Mouse (Mus musculus) limb, embryonic 14.5 days (tissue): ENCODE measurements around the gene Npas2. TPM values are rescaled to one million over a fixed set of nuclear protein-coding genes. Genes with fewer than 3 reads are reported as not detected.

ENCODE experiments used
- ATAC-seq: fragments of 200-750 bp; cut with Nextera tagmentation; 2 replicates; pipeline ENCODE4 v1.8.0; 2017; ENCODE audit warnings: low read depth, moderate number of reproducible peaks, moderate TSS enrichment; ENCODE audit not compliant: low FRiP score
- DNase-seq: peaks from one replicate; pipeline ENCODE4 v3.0.0-alpha.2; 2015; ENCODE audit warnings: low spot score
- H3K27ac ChIP-seq: fragments of 300-500 bp; sonication (generic); replicated peaks from 2 replicates; pipeline ENCODE4 v1.5.1; 2014; ENCODE audit warnings: low read depth, mild to moderate bottlenecking, low read length, moderate library complexity, mixed read lengths
- H3K27me3 ChIP-seq: fragments of 300-500 bp; sonication (generic); 2 replicates; pipeline ENCODE4 v1.6.1; 2014; ENCODE audit warnings: low read length, mixed read lengths; ENCODE audit not compliant: control insufficient read depth, insufficient read depth
- H3K36me3 ChIP-seq: fragments of 300-500 bp; sonication (generic); 2 replicates; pipeline ENCODE4 v1.6.1; 2014; ENCODE audit warnings: mild to moderate bottlenecking, low read length, moderate library complexity, mixed read lengths; ENCODE audit not compliant: control insufficient read depth, insufficient read depth
- H3K4me1 ChIP-seq: fragments of 300-500 bp; sonication (generic); 2 replicates; pipeline ENCODE4 v1.6.1; 2014; ENCODE audit warnings: antibody characterized with exemption, low read length, mixed read lengths; ENCODE audit not compliant: control insufficient read depth, insufficient read depth
- H3K4me2 ChIP-seq: fragments of 300-500 bp; sonication (generic); replicated peaks from 2 replicates; pipeline ENCODE4 v1.6.1; 2014; ENCODE audit warnings: low read depth, mild to moderate bottlenecking, low read length, moderate library complexity; ENCODE audit not compliant: severe bottlenecking
- H3K4me3 ChIP-seq: fragments of 300-500 bp; sonication (generic); replicated peaks from 2 replicates; pipeline ENCODE4 v1.5.1; 2014; ENCODE audit warnings: low read length
- H3K9ac ChIP-seq: fragments of 300-500 bp; sonication (generic); 2 replicates; pipeline ENCODE4 v1.6.1; 2014; ENCODE audit warnings: mild to moderate bottlenecking, low read depth, low read length, moderate library complexity; ENCODE audit not compliant: severe bottlenecking
- H3K9me3 ChIP-seq: fragments of 300-500 bp; sonication (generic); 2 replicates; pipeline ENCODE4 v1.6.1; 2016; ENCODE audit warnings: low read length; ENCODE audit not compliant: control insufficient read depth
- POLR2A ChIP-seq: fragments of 200-500 bp; IDR thresholded peaks from 2 replicates; pipeline ENCODE4 v1.8.0; 2012; ENCODE audit warnings: inconsistent platforms, mild to moderate bottlenecking, moderate library complexity, borderline replicate concordance; ENCODE audit not compliant: insufficient read depth, insufficient read length; ENCODE audit errors: extremely low read depth
- whole genome bisulfite sequencing: fragments of 180-500 bp; shearing (Covaris S2); extraction: QIAGEN DNeasy Blood & Tissue Kit; methylation state at CpG from one replicate; pipeline ENCODE4 v1.1.7; 2014; 5-methylcytosine and 5-hydroxymethylcytosine counted together
- polyA plus RNA-seq, 2 experiments: library from polyadenylated mRNA; depleted of rRNA in 1 of 2; stranded (reverse) in 1 of 2; unstranded in 1 of 2; fragments of >200 nt; fragmentation: Nextera tagmentation in 1 of 2; extraction: Ambion mirVana in 1 of 2; gene quantifications; 2 replicates each; pipeline versions ENCODE4 v1.2.1 to v1.2.3; 2012 to 2014

Gene Npas2
- polyA plus RNA-seq, 2 experiments, result 2.0 to 3.2 TPM

DNA sequence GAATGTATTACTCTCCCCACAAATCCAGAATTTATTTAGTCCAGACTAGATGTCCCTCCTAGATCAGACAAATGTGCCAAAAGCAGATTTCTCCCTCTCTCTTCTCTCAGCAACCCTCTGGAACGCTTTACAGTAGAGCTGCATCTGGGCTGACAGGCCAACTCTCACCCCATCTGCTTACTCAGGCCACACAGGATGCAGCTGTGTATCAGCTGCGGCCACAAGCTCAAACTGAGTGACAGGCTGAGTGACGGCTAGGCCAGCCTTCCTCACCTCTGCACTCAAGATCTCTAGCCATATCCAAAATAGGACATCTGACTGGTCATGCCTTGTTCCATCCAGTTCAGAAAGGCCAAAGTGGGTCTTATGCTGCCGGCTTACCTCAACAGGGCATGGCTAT is 202.8 kb downstream of the Npas2 start:
- no peak overlapping the region for H3K27ac ChIP-seq
- ATAC-seq, result no peak
- no peak overlapping the region for H3K4me2 ChIP-seq
- no peaks in the 10 kb centered on the region; the same call in 1 of the 2 replicates for H3K4me1 ChIP-seq
- no peak for DNase-seq
- no peak for TF ChIP-seq POLR2A
- H3K27me3 ChIP-seq, result no peaks in the 10 kb centered on the region
- WGBS, result 83% methylated on average over 4 of the region's 4 CpGs
- H3K9me3 ChIP-seq, result no peaks in the 10 kb centered on the region
- no peak overlapping the region for H3K4me3 ChIP-seq
- 0 out of 2 replicates have a peak, but pooled peaks cover 4% of the 10 kb centered on the region for H3K36me3 ChIP-seq
- H3K9ac ChIP-seq, result no peak overlapping the region

DNA sequence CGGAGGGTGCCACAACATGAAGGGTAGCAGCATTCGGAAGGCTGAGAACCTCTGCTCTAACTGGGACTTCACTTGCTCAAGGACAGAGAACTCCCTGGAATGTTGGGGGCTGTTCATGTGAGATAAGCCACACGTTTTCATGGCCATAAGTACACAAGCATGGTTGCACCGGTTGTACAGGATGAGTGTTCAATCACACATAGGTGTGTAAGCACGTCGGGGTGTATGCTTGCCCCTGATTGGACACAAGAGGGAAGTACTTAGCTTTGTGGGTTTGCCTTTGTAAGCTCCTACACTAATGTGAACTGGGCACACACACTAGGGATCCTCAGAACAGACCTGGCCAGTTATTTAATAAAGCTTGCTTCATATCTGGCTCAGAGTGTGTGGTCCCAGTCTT is 204.8 kb downstream of the Npas2 start:
- ATAC-seq (no peak), DNase-seq (no peak)
- TF ChIP-seq POLR2A, result no peak
- H3K27ac ChIP-seq, result no peak overlapping the region
- no peaks in the 10 kb centered on the region for H3K27me3 ChIP-seq
- H3K36me3 ChIP-seq, result 0 out of 2 replicates have a peak, but pooled peaks cover 4% of the 10 kb centered on the region
- WGBS, result 90% methylated on average over 6 of the region's 6 CpGs
- H3K4me3 ChIP-seq, result no peak overlapping the region
- no peak overlapping the region for H3K4me2 ChIP-seq
- no peak overlapping the region for H3K9ac ChIP-seq
- no peaks in the 10 kb centered on the region; the same call in 1 of the 2 replicates for H3K4me1 ChIP-seq
- H3K9me3 ChIP-seq, result no peaks in the 10 kb centered on the region

DNA sequence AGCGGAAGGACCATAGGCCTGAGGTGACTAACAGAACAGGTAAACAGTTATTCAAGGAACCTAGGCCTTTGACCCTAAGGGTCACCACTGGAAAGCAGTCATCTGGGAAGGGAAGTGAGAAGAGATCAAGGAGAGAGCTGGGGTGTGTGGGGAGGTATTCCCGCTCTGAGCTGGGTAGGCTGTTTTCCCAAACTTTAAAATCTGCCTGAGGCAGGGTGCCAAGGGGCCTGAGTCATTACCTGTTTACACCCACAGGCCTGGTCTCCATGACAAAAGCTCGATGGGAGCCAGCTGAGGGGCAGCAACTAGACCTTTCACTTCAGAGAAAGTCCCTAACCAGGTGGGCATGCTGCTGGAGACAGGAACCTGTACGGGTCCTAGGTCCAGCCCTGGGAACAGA is 205.7 kb downstream of the Npas2 start:
- 53% methylated on average over 4 of the region's 4 CpGs for WGBS
- Histone ChIP-seq H3K9ac (no peak overlapping the region), H3K36me3 (0 out of 2 replicates have a peak, but pooled peaks cover 4% of the 10 kb centered on the region), H3K4me2 (no peak overlapping the region), H3K4me1 (no peaks in the 10 kb centered on the region), H3K9me3 (no peaks in the 10 kb centered on the region), H3K27ac (no peak overlapping the region), H3K27me3 (no peaks in the 10 kb centered on the region), H3K4me3 (no peak overlapping the region)
- ATAC-seq (no peak), DNase-seq (no peak)
- no peak for TF ChIP-seq POLR2A

DNA sequence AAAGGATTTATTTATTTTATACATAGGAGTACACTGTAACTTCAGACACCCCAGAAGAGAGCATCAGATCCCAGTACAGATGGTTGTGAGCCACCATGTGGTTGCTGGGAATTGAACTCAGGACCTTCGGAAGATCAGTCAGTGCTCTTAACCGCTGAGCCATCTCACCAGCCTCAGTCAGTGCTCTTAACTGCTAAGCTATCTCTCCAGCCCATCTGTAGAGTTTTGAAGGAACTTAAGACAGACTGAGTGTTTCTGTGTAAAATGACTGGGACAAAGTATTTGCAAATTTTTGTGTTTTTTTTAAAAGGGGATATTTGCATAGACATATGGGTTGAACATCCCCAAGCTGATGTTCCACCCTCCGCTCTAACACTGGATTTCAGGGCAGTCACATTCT is 206.6 kb downstream of the Npas2 start:
- H3K36me3 ChIP-seq, result 0 out of 2 replicates have a peak, but pooled peaks cover 4% of the 10 kb centered on the region
- H3K9me3 ChIP-seq, result no peaks in the 10 kb centered on the region
- no peaks in the 10 kb centered on the region for H3K27me3 ChIP-seq
- no peak for TF ChIP-seq POLR2A
- no peaks in the 10 kb centered on the region for H3K4me1 ChIP-seq
- H3K4me3 ChIP-seq, result no peak overlapping the region
- H3K27ac ChIP-seq, result no peak overlapping the region
- no peak for ATAC-seq
- 92% methylated on average over 3 of the region's 3 CpGs for WGBS
- no peak overlapping the region for H3K4me2 ChIP-seq
- DNase-seq, result no peak
- H3K9ac ChIP-seq, result no peak overlapping the region

DNA sequence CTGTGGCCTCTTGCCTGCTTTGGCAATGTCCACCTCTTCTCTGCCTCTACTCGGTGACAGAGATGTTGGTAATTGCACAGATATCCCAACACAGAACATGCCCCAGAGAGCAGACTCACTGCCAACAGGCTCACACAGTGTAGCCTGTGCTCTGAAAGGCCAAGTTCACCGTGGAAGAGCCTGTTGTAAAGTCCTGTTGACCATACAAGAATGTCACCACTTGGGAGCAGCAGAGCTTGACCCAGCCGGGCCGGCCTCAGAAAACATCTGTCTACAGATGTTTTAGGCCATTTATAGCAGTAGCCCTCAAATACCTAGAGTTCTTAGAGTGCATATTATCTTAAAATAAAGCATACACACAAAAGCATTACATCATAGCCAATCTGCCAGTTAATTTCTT is 213.6 kb downstream of the Npas2 start:
- no peaks in the 10 kb centered on the region for H3K9me3 ChIP-seq
- H3K27me3 ChIP-seq, result no peaks in the 10 kb centered on the region
- H3K4me2 ChIP-seq, result no peak overlapping the region
- no peak overlapping the region for H3K9ac ChIP-seq
- TF ChIP-seq POLR2A, result no peak
- DNase-seq (no peak), ATAC-seq (no peak)
- no peak overlapping the region for H3K4me3 ChIP-seq
- no peaks in the 10 kb centered on the region for H3K36me3 ChIP-seq
- WGBS, result 68% methylated on average over 4 of the region's 4 CpGs
- no peaks in the 10 kb centered on the region for H3K4me1 ChIP-seq
- no peak overlapping the region for H3K27ac ChIP-seq

DNA sequence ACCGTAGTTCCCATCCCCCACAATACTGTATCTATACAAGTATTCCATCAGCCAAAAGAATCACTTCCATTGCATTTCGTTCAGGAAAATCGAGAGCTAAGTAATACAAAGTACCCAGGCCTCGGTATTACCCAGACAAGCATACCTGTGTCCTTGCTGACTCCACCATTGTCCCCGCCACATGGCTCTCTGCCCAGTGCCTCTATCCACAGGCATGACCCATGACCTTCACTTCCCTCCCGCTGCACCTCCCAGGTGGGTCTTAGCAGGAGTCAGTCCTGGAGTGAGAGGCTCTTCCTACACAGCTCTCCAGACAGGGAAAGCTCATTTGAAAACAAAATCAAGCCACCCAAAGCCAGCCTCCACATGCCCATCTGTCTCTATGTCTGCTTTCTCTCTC is 214.6 kb downstream of the Npas2 start:
- H3K9ac ChIP-seq, result no peak overlapping the region
- no peak overlapping the region for H3K27ac ChIP-seq
- H3K4me1 ChIP-seq, result no peaks in the 10 kb centered on the region
- no peak for TF ChIP-seq POLR2A
- 85% methylated on average over 6 of the region's 6 CpGs for WGBS
- no peak overlapping the region for H3K4me2 ChIP-seq
- no peaks in the 10 kb centered on the region for H3K9me3 ChIP-seq
- ATAC-seq (no peak), DNase-seq (no peak)
- H3K36me3 ChIP-seq, result no peaks in the 10 kb centered on the region
- H3K27me3 ChIP-seq, result no peaks in the 10 kb centered on the region
- no peak overlapping the region for H3K4me3 ChIP-seq
